Mouse (Mus musculus): ENCODE measurements around the gene Dcdc2c. TPM values are rescaled to one million over a fixed set of nuclear protein-coding genes. Genes with fewer than 3 reads are reported as not detected.

The Dcdc2c gene
- polyA plus RNA-seq, 1 experiment from 2014 or later: not detected

GRCm38 (mm10) chr12:28432729-28433067 lies 119.5 kb downstream of the Dcdc2c start:
- ATAC-seq (ENCODE audit: low FRiP score, low TSS enrichment): no peak
- 90% methylated on average over 3 of the region's 3 CpGs for WGBS

GRCm38 (mm10) chr12:28431832-28432728 lies 120.1 kb downstream of the Dcdc2c start:
- no peaks in the 10 kb centered on the region for H3K9me3 ChIP-seq (ENCODE audit: control insufficient read depth, low read length)
- H3K27me3 ChIP-seq (ENCODE audit: control insufficient read depth, insufficient read depth, low read length): no peaks in the 10 kb centered on the region
- peak overlapping the region; percentile 15; the same call in 1 of the 2 replicates for H3K4me3 ChIP-seq (ENCODE audit: low read depth, low read length)
- no peaks in the 10 kb centered on the region for H3K36me3 ChIP-seq (ENCODE audit: control insufficient read depth, insufficient read depth, low read length)
- DNase-seq (ENCODE audit: low spot score): peak; percentile 77
- peak; percentile 88 for TF ChIP-seq CTCF (IDR thresholded peaks at IDR 0.05; ENCODE audit: low read depth)
- TF ChIP-seq EP300 (optimal IDR thresholded peaks at IDR 0.05): no peak
- no peak overlapping the region for H3K27ac ChIP-seq (replicated peaks)
- H3K4me2 ChIP-seq (replicated peaks; ENCODE audit: low read depth): peak overlapping the region; percentile 47
- 8% methylated on average over 19 of the region's 19 CpGs for WGBS
- no peak overlapping the region for H3K9ac ChIP-seq (ENCODE audit: low read length)
- ATAC-seq (ENCODE audit: low FRiP score, low TSS enrichment): no peak
- no peaks in the 10 kb centered on the region for H3K4me1 ChIP-seq (replicated peaks; ENCODE audit: control insufficient read depth, insufficient read depth)

More at GRCm38 (mm10) chr12:28432729-28433067, 119.5 kb downstream of the Dcdc2c start:
- no peaks in the 10 kb centered on the region for H3K36me3 ChIP-seq (ENCODE audit: control insufficient read depth, insufficient read depth, low read length)
- no peak overlapping the region for H3K27ac ChIP-seq (replicated peaks)
- no peak for DNase-seq (ENCODE audit: low spot score)
- H3K27me3 ChIP-seq (ENCODE audit: control insufficient read depth, insufficient read depth, low read length): no peaks in the 10 kb centered on the region
- H3K9ac ChIP-seq (ENCODE audit: low read length): no peak overlapping the region
- no peak for TF ChIP-seq CTCF (IDR thresholded peaks at IDR 0.05; ENCODE audit: low read depth)
- H3K9me3 ChIP-seq (ENCODE audit: control insufficient read depth, low read length): no peaks in the 10 kb centered on the region
- no peak overlapping the region for H3K4me2 ChIP-seq (replicated peaks; ENCODE audit: low read depth)
- H3K4me1 ChIP-seq (replicated peaks; ENCODE audit: control insufficient read depth, insufficient read depth): no peaks in the 10 kb centered on the region
- no peak overlapping the region for H3K4me3 ChIP-seq (ENCODE audit: low read depth, low read length)

- Histone ChIP-seq H3K9me3 (ENCODE audit: control insufficient read depth, low read length) (no peaks in the 10 kb centered on the region), H3K36me3 (ENCODE audit: control insufficient read depth, insufficient read depth, low read length) (no peaks in the 10 kb centered on the region), H3K4me1 (replicated peaks; ENCODE audit: control insufficient read depth, insufficient read depth) (no peaks in the 10 kb centered on the region), H3K4me2 (replicated peaks; ENCODE audit: low read depth) (no peak overlapping the region), H3K9ac (ENCODE audit: low read length) (no peak overlapping the region), H3K4me3 (ENCODE audit: low read depth, low read length) (no peak overlapping the region), H3K27ac (replicated peaks) (no peak overlapping the region), H3K27me3 (ENCODE audit: control insufficient read depth, insufficient read depth, low read length) (no peaks in the 10 kb centered on the region)
- no peak for DNase-seq (ENCODE audit: low spot score)
- ATAC-seq (ENCODE audit: low FRiP score, low TSS enrichment): no peak
- 98% methylated on average over 5 of the region's 5 CpGs for WGBS
- no peak for TF ChIP-seq CTCF (IDR thresholded peaks at IDR 0.05; ENCODE audit: low read depth)
- no peak for TF ChIP-seq EP300 (optimal IDR thresholded peaks at IDR 0.05)
These were observed 122.3 kb downstream of the Dcdc2c start for GRCm38 (mm10) chr12:28429856-28430255.

GRCm38 (mm10) chr12:28416957-28417356 lies 135.2 kb downstream of the Dcdc2c start:
- H3K27ac ChIP-seq (replicated peaks): no peak overlapping the region

GRCm38 (mm10) chr12:28407656-28408405 lies 144.4 kb downstream of the Dcdc2c start:
- Histone ChIP-seq H3K9me3 (ENCODE audit: control insufficient read depth, low read length) (no peaks in the 10 kb centered on the region), H3K9ac (ENCODE audit: low read length) (no peak overlapping the region), H3K27me3 (ENCODE audit: control insufficient read depth, insufficient read depth, low read length) (no peaks in the 10 kb centered on the region), H3K4me1 (replicated peaks; ENCODE audit: control insufficient read depth, insufficient read depth) (no peaks in the 10 kb centered on the region), H3K4me3 (ENCODE audit: low read depth, low read length) (no peak overlapping the region), H3K27ac (replicated peaks) (no peak overlapping the region), H3K4me2 (replicated peaks; ENCODE audit: low read depth) (no peak overlapping the region), H3K36me3 (ENCODE audit: control insufficient read depth, insufficient read depth, low read length) (no peaks in the 10 kb centered on the region)
- TF ChIP-seq EP300 (optimal IDR thresholded peaks at IDR 0.05) (no peak), CTCF (IDR thresholded peaks at IDR 0.05; ENCODE audit: low read depth) (no peak)
- DNase-seq (ENCODE audit: low spot score): no peak
- 90% methylated on average over 10 of the region's 10 CpGs for WGBS
- ATAC-seq (ENCODE audit: low FRiP score, low TSS enrichment): no peak

More at GRCm38 (mm10) chr12:28416957-28417356, 135.2 kb downstream of the Dcdc2c start:
- H3K36me3 ChIP-seq (ENCODE audit: control insufficient read depth, insufficient read depth, low read length): no peaks in the 10 kb centered on the region
- DNase-seq (ENCODE audit: low spot score): no peak
- no peaks in the 10 kb centered on the region for H3K4me1 ChIP-seq (replicated peaks; ENCODE audit: control insufficient read depth, insufficient read depth)
- H3K27me3 ChIP-seq (ENCODE audit: control insufficient read depth, insufficient read depth, low read length): no peaks in the 10 kb centered on the region
- H3K9ac ChIP-seq (ENCODE audit: low read length): no peak overlapping the region
- no peak overlapping the region for H3K4me2 ChIP-seq (replicated peaks; ENCODE audit: low read depth)
- TF ChIP-seq CTCF (IDR thresholded peaks at IDR 0.05; ENCODE audit: low read depth): peak; percentile 15; the same call in 1 of the 2 replicates
- no peak for TF ChIP-seq EP300 (optimal IDR thresholded peaks at IDR 0.05)
- no peak for ATAC-seq (ENCODE audit: low FRiP score, low TSS enrichment)
- H3K9me3 ChIP-seq (ENCODE audit: control insufficient read depth, low read length): no peaks in the 10 kb centered on the region
- H3K4me3 ChIP-seq (ENCODE audit: low read depth, low read length): no peak overlapping the region
- WGBS: 79% methylated on average over 4 of the region's 4 CpGs

All from stomach, postnatal 0 days (tissue).